Mouse (Mus musculus): ENCODE measurements around the gene Mrpl24.

GRCm38 (mm10) chr3:87929341-87930077, 10.2 kb downstream of the Mrpl24 start:
- TF ChIP-seq CTCF (IDR thresholded peaks at IDR 0.05; ENCODE audit: low read depth) (no peak), EP300 (IDR thresholded peaks at IDR 0.05; ENCODE audit: low read depth) (no peak)
